Mouse (Mus musculus) thymus, adult 2 months (tissue): ENCODE measurements at regions not wholly inside any gene's neighbourhood (a gene's known extent, or its start where the extent isn't known, plus 50 kb on each side); places are given as distances from the start of the nearest gene placed in this dataset.

ENCODE experiments used
- CTCF ChIP-seq: fragments of 200-500 bp; IDR thresholded peaks from 2 replicates; pipeline ENCODE4 v1.5.1; 2012; ENCODE audit warnings: mild to moderate bottlenecking, control low read depth, low read length, moderate library complexity, borderline replicate concordance; ENCODE audit not compliant: control insufficient read depth, poor library complexity, insufficient read depth; ENCODE audit errors: extremely low read depth
- POLR2A ChIP-seq: fragments of 200-500 bp; IDR thresholded peaks from 2 replicates; pipeline ENCODE4 v1.6.1; 2012; ENCODE audit warnings: mild to moderate bottlenecking, low read length, control low read depth, moderate library complexity; ENCODE audit not compliant: control insufficient read depth, poor library complexity, insufficient read depth; ENCODE audit errors: extremely low read depth

GRCm38 (mm10) chr6:117114859-117115258 is 53.5 kb upstream of the Cxcl12 start:
- TF ChIP-seq POLR2A = no peak
- TF ChIP-seq CTCF = no peak
